Mouse (Mus musculus) CH12.LX (cell line): ENCODE measurements around the gene Scfd2. TPM values are rescaled to one million over a fixed set of nuclear protein-coding genes. Genes with fewer than 3 reads are reported as not detected.

ENCODE experiments used
- DNase-seq: peaks from one replicate; pipeline ENCODE4 v3.0.0-alpha.2; 2013; ENCODE audit errors: extremely low read depth
- H3K27ac ChIP-seq: 2 replicates; pipeline ENCODE4 v1.5.1; 2012; ENCODE audit warnings: low read depth, mild to moderate bottlenecking, control low read depth, moderate library complexity; ENCODE audit not compliant: insufficient read depth
- H3K27me3 ChIP-seq: replicated peaks from 2 replicates; pipeline ENCODE3; 2012; ENCODE audit warnings: inconsistent platforms
- H3K36me3 ChIP-seq, 2 experiments: replicated peaks in 1 of 2; 2 replicates each; pipeline versions ENCODE3 to v1.6.1; 2012; ENCODE audit warnings: inconsistent platforms in 1 of 2, low read length in 1 of 2, mild to moderate bottlenecking in 1 of 2, mixed read lengths in 1 of 2, moderate library complexity in 1 of 2; ENCODE audit not compliant: control insufficient read depth in 1 of 2, insufficient read depth in 1 of 2
- H3K4me1 ChIP-seq, 2 experiments: 2 replicates each; pipeline ENCODE4 v1.6.1; 2012; ENCODE audit warnings: inconsistent platforms in 1 of 2, moderate library complexity in 1 of 2; ENCODE audit not compliant: insufficient read depth in 2 of 2, control insufficient read depth in 1 of 2
- H3K4me2 ChIP-seq: 2 replicates; pipeline ENCODE4 v1.6.1; 2012; ENCODE audit warnings: low read depth, mild to moderate bottlenecking, control low read depth; ENCODE audit not compliant: poor library complexity, insufficient read depth, severe bottlenecking
- H3K4me3 ChIP-seq, 3 experiments: fragments of 150-350 bp in 1 of 3; sonication (generic) in 1 of 3; replicated peaks in 1 of 3; 2 replicates each; pipeline versions ENCODE3 to v1.5.1; 2011 to 2012; ENCODE audit warnings: low read depth in 2 of 3, low read length in 2 of 3, mild to moderate bottlenecking in 2 of 3, moderate library complexity in 2 of 3, control low read depth in 1 of 3, improper control_type of control experiment in 1 of 3, inconsistent platforms in 1 of 3, mixed read lengths in 1 of 3; ENCODE audit not compliant: poor library complexity in 1 of 3
- H3K79me2 ChIP-seq: replicated peaks from 2 replicates; pipeline ENCODE4 v1.6.1; 2012; ENCODE audit warnings: mild to moderate bottlenecking, moderate library complexity; ENCODE audit not compliant: control insufficient read depth, poor library complexity, insufficient read depth, severe bottlenecking; ENCODE audit errors: extremely low read depth
- H3K9ac ChIP-seq: 2 replicates; pipeline ENCODE4 v1.6.1; 2012; ENCODE audit warnings: low read depth, mild to moderate bottlenecking, control low read depth, moderate library complexity; ENCODE audit not compliant: insufficient read depth
- H3K9me3 ChIP-seq: replicated peaks from 2 replicates; pipeline ENCODE3; 2012; ENCODE audit warnings: low read length, inconsistent platforms, mixed read lengths
- BHLHE40 ChIP-seq: IDR thresholded peaks from 2 replicates; pipeline ENCODE4 v1.6.1; 2011; ENCODE audit warnings: mild to moderate bottlenecking, low read depth, low read length, improper control_type of control experiment
- CHD1 ChIP-seq: IDR thresholded peaks from 2 replicates; pipeline ENCODE4 v1.6.1; 2012; ENCODE audit warnings: low read depth, low read length, improper control_type of control experiment, inconsistent platforms
- CTCF ChIP-seq, 2 experiments: IDR thresholded peaks in 1 of 2; conservative IDR thresholded peaks in 1 of 2; 2 replicates each; pipeline ENCODE4 v1.5.1; 2011 to 2012; ENCODE audit warnings: low read depth in 2 of 2, low read length in 2 of 2, improper control_type of control experiment in 1 of 2, inconsistent platforms in 1 of 2, mild to moderate bottlenecking in 1 of 2, moderate library complexity in 1 of 2
- E2F4 ChIP-seq: IDR thresholded peaks from 2 replicates; pipeline ENCODE4 v1.6.1; 2011; ENCODE audit warnings: low read depth, low read length, improper control_type of control experiment; ENCODE audit not compliant: insufficient replicate concordance
- KAT2A ChIP-seq: IDR thresholded peaks from 2 replicates; pipeline ENCODE4 v1.6.1; 2012; ENCODE audit warnings: low read length, improper control_type of control experiment, inconsistent platforms; ENCODE audit not compliant: insufficient replicate concordance
- NRF1 ChIP-seq: IDR thresholded peaks from 2 replicates; pipeline ENCODE4 v1.6.1; 2014; ENCODE audit warnings: low read depth, mild to moderate bottlenecking, inconsistent platforms, low read length, improper control_type of control experiment, moderate library complexity
- POLR2A ChIP-seq: IDR thresholded peaks from 2 replicates; pipeline ENCODE4 v1.6.1; 2011; ENCODE audit warnings: low read depth, mild to moderate bottlenecking, improper control_type of control experiment, low read length
- RAD21 ChIP-seq: IDR thresholded peaks from 2 replicates; pipeline ENCODE4 v1.6.1; 2011; ENCODE audit warnings: low read depth, mild to moderate bottlenecking, low read length, improper control_type of control experiment, moderate library complexity
- RCOR1 ChIP-seq: conservative IDR thresholded peaks from 2 replicates; pipeline ENCODE4 v1.6.1; 2012; ENCODE audit warnings: low read depth, mild to moderate bottlenecking, inconsistent platforms, low read length, improper control_type of control experiment
- SIN3A ChIP-seq: IDR thresholded peaks from 2 replicates; pipeline ENCODE4 v1.6.1; 2012; ENCODE audit warnings: low read length, improper control_type of control experiment, inconsistent platforms
- SMC3 ChIP-seq: IDR thresholded peaks from 2 replicates; pipeline ENCODE4 v1.6.1; 2011; ENCODE audit warnings: low read depth, low read length, improper control_type of control experiment
- USF1 ChIP-seq: IDR thresholded peaks from 2 replicates; pipeline ENCODE4 v1.6.1; 2014; ENCODE audit warnings: low read depth, mild to moderate bottlenecking, inconsistent platforms, low read length, improper control_type of control experiment
- ZMIZ1 ChIP-seq: IDR thresholded peaks from 2 replicates; pipeline ENCODE4 v1.6.1; 2012; ENCODE audit warnings: low read depth, mild to moderate bottlenecking, inconsistent platforms, low read length, improper control_type of control experiment
- ZNF384 ChIP-seq: IDR thresholded peaks from 2 replicates; pipeline ENCODE4 v1.6.1; 2012; ENCODE audit warnings: low read depth, low read length, improper control_type of control experiment, inconsistent platforms
- dilution Hi-C: fragments of 300-500 bp; cut with MboI; formaldehyde crosslinking; loops from 2 replicates; pipeline ENCODE4 v1.14.3; 2020; ENCODE audit warnings: low sequenced_read_pairs; ENCODE audit not compliant: extremely low pct_unique_long_range_greater_than_20kb, extremely low pct_ligation_motif_present
- in situ Hi-C: fragments of 300-500 bp; cut with MboI; formaldehyde crosslinking; loops from 3 replicates; pipeline ENCODE4 v1.14.3; 2019; ENCODE audit warnings: low sequenced_read_pairs, low pct_ligation_motif_present, low pct_unique_long_range_greater_than_20kb, mixed read lengths
- polyA plus RNA-seq: library from polyadenylated mRNA; unstranded; fragments of >175 nt; gene quantifications from 2 replicates; pipeline ENCODE4 v1.2.1, GENCODE M21; 2012; ENCODE audit warnings: low read depth; ENCODE audit not compliant: insufficient read length
- total RNA-seq, 2 experiments: library from RNA; depleted of rRNA; stranded (reverse); fragments of 300-350 nt in 1 of 2; fragments of >200 nt in 1 of 2; gene quantifications; 2 replicates each; pipeline ENCODE4 v1.2.3; 2012 to 2014

The Scfd2 gene
- total and polyA plus RNA-seq, 3 experiments, result 13.2 to 18.0 (median 14.4) TPM

- Histone ChIP-seq H3K9ac (no peak overlapping the region), H3K4me3 (no peak overlapping the region), H3K27me3 (no peaks in the 10 kb centered on the region), H3K4me2 (no peak overlapping the region), H3K9me3 (no peaks in the 10 kb centered on the region), H3K4me1 (peaks cover 0 to 3% of the 10 kb centered on the region in 2 experiments; a peak in 1 of 4 replicates), H3K79me2 (no peaks in the 10 kb centered on the region), H3K36me3 (no peaks in the 10 kb centered on the region)
- in situ Hi-C loops (loop anchor here (25.0 kb wide), 2 partner anchors 504 to 729 kb away; partner anchors contain the start of gene Pdgfra), dilution Hi-C loops (no loop called here)
- peak; percentile 39 for DNase-seq
- TF ChIP-seq ZMIZ1 (no peak), E2F4 (no peak), ZNF384 (peak; percentile 70), RAD21 (peak; percentile 81), USF1 (no peak), SIN3A (no peak), CTCF (conservative IDR thresholded peaks at IDR 0.05 in 1 of 2, IDR thresholded peaks at IDR 0.05 in 1 of 2; ENCODE audit: low read depth in 2 of 2, low read length in 2 of 2) (peak; percentile 62 to 78; a peak in 3 of 4 replicates), SMC3 (peak; percentile 65), CHD1 (no peak)
- TF ChIP-seq, all 38 proteins: peak for 4
- H3K27ac ChIP-seq, result no peak overlapping the region
These were observed 97.9 kb downstream of the Scfd2 start for GRCm38 (mm10) chr5:74433580-74434147.

- no peaks in the 10 kb centered on the region for H3K79me2 ChIP-seq
- no peak overlapping the region for H3K4me3 ChIP-seq
- H3K9me3 ChIP-seq, result no peaks in the 10 kb centered on the region
- no peaks in the 10 kb centered on the region for H3K27me3 ChIP-seq
- no peak overlapping the region for H3K27ac ChIP-seq
- in situ Hi-C loops, result loop anchor here (25.0 kb wide), 2 partner anchors 504 to 729 kb away; partner anchors contain the start of gene Pdgfra
- TF ChIP-seq KAT2A, result no peak
- no peak for TF ChIP-seq BHLHE40
- TF ChIP-seq E2F4, result no peak
- TF ChIP-seq NRF1, result no peak
- no peak for TF ChIP-seq RCOR1
- no peak for TF ChIP-seq POLR2A
- peaks cover 0 to 3% of the 10 kb centered on the region in 2 experiments; a peak in 1 of 4 replicates for H3K4me1 ChIP-seq
- no peak overlapping the region for H3K4me2 ChIP-seq
- no peaks in the 10 kb centered on the region for H3K36me3 ChIP-seq
- no peak for DNase-seq
- dilution Hi-C loops, result no loop called here
- no peak overlapping the region for H3K9ac ChIP-seq
These were observed 98.5 kb downstream of the Scfd2 start for GRCm38 (mm10) chr5:74432879-74433539.
